12 mouse cellular contexts compared by ENCODE assay signal in the genomic region with DNA sequence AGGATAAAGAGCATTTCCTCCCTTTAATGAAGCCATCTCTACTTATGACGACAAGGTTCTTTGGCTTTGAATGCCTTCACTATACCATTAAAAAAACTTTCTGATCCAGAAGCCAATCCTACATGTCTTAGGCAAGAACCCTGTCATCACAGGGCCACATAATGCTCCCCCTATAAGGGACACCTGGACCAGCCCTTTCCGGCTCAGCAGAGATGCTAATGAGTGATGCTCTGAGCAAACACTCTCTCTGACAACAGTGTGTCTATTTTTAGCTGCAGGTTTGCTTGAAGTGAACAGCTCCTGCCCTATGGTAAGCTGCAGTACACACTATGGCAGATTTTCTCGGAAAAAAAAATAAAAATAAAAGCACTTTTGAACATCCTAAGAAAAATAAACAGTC. TPM values are rescaled to one million over a fixed set of nuclear protein-coding genes. Genes with fewer than 3 reads are reported as not detected.
DNase-seq lines count a peak whose midpoint lies in the region; ATAC-seq and TF ChIP-seq lines count a peak whose summit lies in the region.
"Had no signal": no experiment of that assay in that cellular context is flagged by ENCODE, and none has a peak within 500 bp of the region (broad histone marks: within the 10 kb centered on the region; RNA-seq: fewer than 3 reads in every experiment).

No protein-coding gene starts in this region.

- H3K36me3 ChIP-seq in heart, postnatal 0 days (replicated peaks; ENCODE audit: control insufficient read depth, insufficient read depth, low read length) = 0 out of 2 replicates have a peak, but pooled peaks cover 5% of the 10 kb centered on the region
- no peaks in the 10 kb centered on the region for H3K36me3 ChIP-seq in heart, embryonic 11.5 days (ENCODE audit: control insufficient read depth, insufficient read depth, low read length)
- H3K36me3 ChIP-seq in forebrain, embryonic 15.5 days = no peaks in the 10 kb centered on the region
- H3K36me3 ChIP-seq in midbrain, embryonic 16.5 days (ENCODE audit: control insufficient read depth, insufficient read depth, low read length) = 0 out of 2 replicates have a peak, but pooled peaks cover 4% of the 10 kb centered on the region
- H3K36me3 ChIP-seq: heart, embryonic 15.5 days had no signal

- no peaks in the 10 kb centered on the region for H3K9me3 ChIP-seq in heart, postnatal 0 days (replicated peaks; ENCODE audit: control insufficient read depth, low read length)
- no peaks in the 10 kb centered on the region for H3K9me3 ChIP-seq in heart, embryonic 11.5 days (replicated peaks; ENCODE audit: control insufficient read depth, low read length)
- H3K9me3 ChIP-seq in forebrain, embryonic 15.5 days = no peaks in the 10 kb centered on the region
- no peaks in the 10 kb centered on the region for H3K9me3 ChIP-seq in midbrain, embryonic 16.5 days (replicated peaks; ENCODE audit: control insufficient read depth, low read length, poor library complexity, severe bottlenecking)
- H3K9me3 ChIP-seq: heart, embryonic 15.5 days had no signal

- 38% methylated on average over 3 of the region's 3 CpGs for WGBS in heart, postnatal 0 days
- WGBS in heart, embryonic 11.5 days (ENCODE audit: insufficient replicate concordance) = 49% methylated on average over 3 of the region's 3 CpGs
- 40% methylated on average over 3 of the region's 3 CpGs for WGBS in forebrain, embryonic 15.5 days
- 27% methylated on average over 3 of the region's 3 CpGs for WGBS in midbrain, embryonic 16.5 days

- H3K9ac ChIP-seq in heart, postnatal 0 days (replicated peaks; ENCODE audit: low read depth, low read length) = no peak overlapping the region
- H3K9ac ChIP-seq in heart, embryonic 11.5 days (ENCODE audit: low read depth, low read length) = no peak overlapping the region
- H3K9ac ChIP-seq in forebrain, embryonic 15.5 days (replicated peaks) = peak overlapping the region; percentile 45
- H3K9ac ChIP-seq in midbrain, embryonic 16.5 days (ENCODE audit: low read depth, low read length) = peak overlapping the region; percentile 63
- H3K9ac ChIP-seq: heart, embryonic 15.5 days had no signal

- TF ChIP-seq CTCF in heart, postnatal 0 days (IDR thresholded peaks at IDR 0.05; ENCODE audit: low read depth) = no peak

- H3K4me1 ChIP-seq in heart, postnatal 0 days (ENCODE audit: control insufficient read depth, insufficient read depth) = peaks cover 8% of the 10 kb centered on the region
- peaks cover 28% of the 10 kb centered on the region for H3K4me1 ChIP-seq in heart, embryonic 11.5 days (ENCODE audit: control insufficient read depth, insufficient read depth, low read length)
- H3K4me1 ChIP-seq in forebrain, embryonic 15.5 days = peaks cover 42% of the 10 kb centered on the region
- peaks cover 35% of the 10 kb centered on the region for H3K4me1 ChIP-seq in midbrain, embryonic 16.5 days (ENCODE audit: control insufficient read depth, insufficient read depth, low read length)

- ATAC-seq in heart, postnatal 0 days (ENCODE audit: insufficient read depth, low read depth) = no peak
- no peak for ATAC-seq in heart, embryonic 11.5 days (replicated peaks; ENCODE audit: insufficient number of reproducible peaks, low FRiP score, low TSS enrichment)
- ATAC-seq in forebrain, embryonic 15.5 days (replicated peaks) = peak; percentile 58
- ATAC-seq in midbrain, embryonic 16.5 days = peak; percentile 80

- peak; percentile 12 for DNase-seq in heart, postnatal 0 days (ENCODE audit: low spot score)
- peak; percentile 95 for DNase-seq in brain, adult 2 months (ENCODE audit: low read depth, low spot score)
- DNase-seq in kidney, postnatal 10 days = no peak
- DNase-seq in ovary, adult 18-20 months (ENCODE audit: low spot score) = no peak
- no peak for DNase-seq in kidney, postnatal 25 days
- DNase-seq: adrenal gland, postnatal 14 days; kidney, postnatal 36 days had no signal

- TF ChIP-seq EP300 in heart, postnatal 0 days (IDR thresholded peaks at IDR 0.05; ENCODE audit: low read depth) = no peak

- H3K4me2 ChIP-seq in heart, postnatal 0 days (ENCODE audit: low read depth, low read length) = no peak overlapping the region
- H3K4me2 ChIP-seq in heart, embryonic 11.5 days = no peak overlapping the region
- H3K4me2 ChIP-seq in forebrain, embryonic 15.5 days (replicated peaks) = peak overlapping the region; percentile 46
- H3K4me2 ChIP-seq in midbrain, embryonic 16.5 days (ENCODE audit: low read length) = peak overlapping the region; percentile 72

- no peaks in the 10 kb centered on the region for H3K27me3 ChIP-seq in heart, postnatal 0 days (ENCODE audit: control insufficient read depth, insufficient read depth, low read length)
- H3K27me3 ChIP-seq in heart, embryonic 11.5 days (ENCODE audit: control insufficient read depth, insufficient read depth, low read length) = no peaks in the 10 kb centered on the region
- H3K27me3 ChIP-seq in forebrain, embryonic 15.5 days = no peaks in the 10 kb centered on the region
- no peaks in the 10 kb centered on the region for H3K27me3 ChIP-seq in midbrain, embryonic 16.5 days (ENCODE audit: control insufficient read depth, insufficient read depth, low read depth, low read length)
- H3K27me3 ChIP-seq: heart, embryonic 15.5 days had no signal

- H3K4me3 ChIP-seq in heart, postnatal 0 days (ENCODE audit: low read depth, low read length) = no peak overlapping the region
- no peak overlapping the region for H3K4me3 ChIP-seq in heart, embryonic 11.5 days (ENCODE audit: low read depth, low read length)
- peak overlapping the region; percentile 36 for H3K4me3 ChIP-seq in forebrain, embryonic 15.5 days
- H3K4me3 ChIP-seq in midbrain, embryonic 16.5 days (ENCODE audit: low read depth, low read length) = peak overlapping the region; percentile 47
- H3K4me3 ChIP-seq: myocyte had no signal

- H3K27ac ChIP-seq in heart, postnatal 0 days (ENCODE audit: low read depth) = no peak overlapping the region
- H3K27ac ChIP-seq in heart, embryonic 11.5 days (ENCODE audit: low read depth, low read length) = no peak overlapping the region
- H3K27ac ChIP-seq in forebrain, embryonic 15.5 days (replicated peaks) = peak overlapping the region; percentile 42
- peak overlapping the region; percentile 83 for H3K27ac ChIP-seq in midbrain, embryonic 16.5 days (ENCODE audit: low read length)

RNA-seq across cellular contexts. Expression of gene Prkacb, which starts 43.9 kb away (rescaled TPM):
- 53.1 and 58.6 TPM in 2 replicates for total RNA-seq in heart, postnatal 0 days (2014; rRNA removed; ENCODE audit: low replicate concordance)
- 38.0 and 41.7 TPM in 2 replicates for polyA plus RNA-seq in heart, postnatal 0 days (2015; fragmentation: Nextera tagmentation; extraction: Ambion mirVana)
- polyA plus RNA-seq in heart, embryonic 11.5 days (2014; fragmentation: Nextera tagmentation; extraction: Ambion mirVana) = 46.3 and 54.1 TPM in 2 replicates
- 150 and 162 TPM in 2 replicates for polyA plus RNA-seq in forebrain, embryonic 15.5 days (2015; fragmentation: Nextera tagmentation; extraction: Ambion mirVana)
- polyA plus RNA-seq in midbrain, embryonic 16.5 days (2015; fragmentation: Nextera tagmentation; extraction: Ambion mirVana) = 218 and 228 TPM in 2 replicates

Comparison
In these comparisons a context has a peak if more than half of its experiments do, and no peak if none do; other contexts are left out.
1. ATAC-seq: peak in forebrain, embryonic 15.5 days (single experiment) and midbrain, embryonic 16.5 days (single experiment); none in heart, postnatal 0 days (single experiment) and heart, embryonic 11.5 days (single experiment).
2. DNase-seq: peak in heart, postnatal 0 days (single experiment) and brain, adult 2 months (single experiment); none in kidney, postnatal 10 days (single experiment), ovary, adult 18-20 months (single experiment) and kidney, postnatal 25 days (0 of 2).
3. H3K27ac ChIP-seq: peak in forebrain, embryonic 15.5 days (single experiment) and midbrain, embryonic 16.5 days (single experiment); none in heart, postnatal 0 days (single experiment) and heart, embryonic 11.5 days (single experiment).
4. H3K4me2 ChIP-seq: peak in forebrain, embryonic 15.5 days (single experiment) and midbrain, embryonic 16.5 days (single experiment); none in heart, postnatal 0 days (single experiment) and heart, embryonic 11.5 days (single experiment).
5. H3K4me3 ChIP-seq: peak in forebrain, embryonic 15.5 days (single experiment) and midbrain, embryonic 16.5 days (single experiment); none in heart, postnatal 0 days (single experiment) and heart, embryonic 11.5 days (single experiment).
6. H3K9ac ChIP-seq: peak in forebrain, embryonic 15.5 days (single experiment) and midbrain, embryonic 16.5 days (single experiment); none in heart, postnatal 0 days (single experiment) and heart, embryonic 11.5 days (single experiment).